Mouse (Mus musculus): Measurements from ENCODE around the gene Rcn1.

DNA sequence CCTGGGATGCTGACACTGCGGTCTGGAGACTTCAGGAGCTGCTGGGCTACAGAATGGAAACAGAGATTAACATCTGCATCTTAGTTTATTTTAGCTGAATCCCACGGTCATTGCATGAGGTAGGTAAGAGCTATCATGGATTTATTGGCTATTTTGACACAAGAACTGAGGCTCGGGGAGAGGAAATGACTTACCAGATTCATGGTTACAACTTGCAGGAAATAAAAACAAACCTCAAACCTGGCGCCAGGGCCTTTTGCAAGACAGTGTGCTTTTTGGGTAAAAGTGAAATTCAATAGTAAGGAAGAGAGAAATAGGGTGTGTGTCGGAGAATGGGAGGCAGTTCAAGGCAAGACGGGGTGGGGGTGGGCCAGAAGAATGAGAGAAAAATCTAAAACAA lies 30.8 kb upstream of the Rcn1 start:
- no peak for TF ChIP-seq CTCF (IDR thresholded peaks at IDR 0.05; ENCODE audit: borderline replicate concordance, insufficient read depth, low read length)
- no peak for TF ChIP-seq POLR2A (IDR thresholded peaks at IDR 0.05; ENCODE audit: low read depth, low read length)
